Mouse (Mus musculus) ES-E14 (cell line): ENCODE results near the gene Gm11096. TPM values are rescaled to one million over a fixed set of nuclear protein-coding genes. Genes with fewer than 3 reads are reported as not detected.

Experiments used
- DNase-seq: peaks from one replicate; pipeline ENCODE4 v3.0.0-alpha.2; 2013; ENCODE audit warnings: low read depth, low spot score
- H3K27ac ChIP-seq: 2 replicates; pipeline ENCODE4 v1.5.1; 2012; ENCODE audit warnings: low read depth, mild to moderate bottlenecking, low read length, moderate library complexity, mixed read lengths; ENCODE audit not compliant: poor library complexity, insufficient read depth, severe bottlenecking
- H3K36me3 ChIP-seq: 2 replicates; pipeline ENCODE4 v1.6.1; 2012; ENCODE audit warnings: mild to moderate bottlenecking, low read length, moderate library complexity, mixed read lengths; ENCODE audit not compliant: control insufficient read depth, poor library complexity, insufficient read depth, severe bottlenecking
- H3K4me1 ChIP-seq, 2 experiments: fragments of 150-350 bp in 1 of 2; sonication (generic) in 1 of 2; 2 replicates each; pipeline ENCODE4 v1.6.1; 2012; ENCODE audit warnings: low read length in 2 of 2, mild to moderate bottlenecking in 1 of 2, mixed read lengths in 1 of 2; ENCODE audit not compliant: control insufficient read depth in 2 of 2, insufficient read depth in 2 of 2, poor library complexity in 1 of 2
- H3K4me3 ChIP-seq, 2 experiments: fragments of 150-350 bp in 1 of 2; sonication (generic) in 1 of 2; 2 replicates each; pipeline ENCODE4 v1.5.1; 2012; ENCODE audit warnings: low read length in 2 of 2, low read depth in 1 of 2, mild to moderate bottlenecking in 1 of 2, mixed read lengths in 1 of 2; ENCODE audit not compliant: insufficient read depth in 1 of 2, poor library complexity in 1 of 2, severe bottlenecking in 1 of 2
- H3K9ac ChIP-seq: 2 replicates; pipeline ENCODE4 v1.6.1; 2012; ENCODE audit warnings: low read depth, mild to moderate bottlenecking, low read length, mixed read lengths; ENCODE audit not compliant: poor library complexity, insufficient read depth, severe bottlenecking
- H3K9me3 ChIP-seq: fragments of 150-350 bp; sonication (generic); 2 replicates; pipeline ENCODE4 v1.6.1; 2012; ENCODE audit warnings: low read depth, mild to moderate bottlenecking, low read length; ENCODE audit not compliant: control insufficient read depth, insufficient read depth
- CHD2 ChIP-seq: IDR thresholded peaks from 2 replicates; pipeline ENCODE4 v1.6.1; 2014; ENCODE audit warnings: mild to moderate bottlenecking, low read depth, low read length, inconsistent platforms
- HCFC1 ChIP-seq: IDR thresholded peaks from 2 replicates; pipeline ENCODE4 v1.6.1; 2012; ENCODE audit warnings: low read length, inconsistent platforms, borderline replicate concordance; ENCODE audit not compliant: insufficient read depth
- MAFK ChIP-seq: IDR thresholded peaks from 2 replicates; pipeline ENCODE4 v1.6.1; 2014; ENCODE audit warnings: mild to moderate bottlenecking, low read depth, low read length, inconsistent platforms; ENCODE audit not compliant: insufficient read depth
- ZC3H11A ChIP-seq: IDR thresholded peaks from 2 replicates; pipeline ENCODE4 v1.6.1; 2012; ENCODE audit warnings: low read depth, mild to moderate bottlenecking, inconsistent platforms, low read length, borderline replicate concordance
- ZNF384 ChIP-seq: IDR thresholded peaks from 2 replicates; pipeline ENCODE4 v1.6.1; 2012; ENCODE audit warnings: low read depth, low read length, inconsistent platforms
- in situ Hi-C, 2 experiments: fragments of 600-800 bp; cut with MboI; formaldehyde crosslinking; loops; one replicate each; pipeline ENCODE4 v1.15.1; 2025; ENCODE audit warnings: low sequenced_read_pairs in 2 of 2, inconsistent platforms in 1 of 2; ENCODE audit not compliant: unreplicated experiment in 2 of 2
- total RNA-seq: library from RNA; depleted of rRNA; stranded (reverse); fragments of 300-350 nt; gene quantifications from 2 replicates; pipeline ENCODE4 v1.2.3, GENCODE M21; 2012

The Gm11096 gene
- total RNA-seq, 1 experiment: not detected

DNA sequence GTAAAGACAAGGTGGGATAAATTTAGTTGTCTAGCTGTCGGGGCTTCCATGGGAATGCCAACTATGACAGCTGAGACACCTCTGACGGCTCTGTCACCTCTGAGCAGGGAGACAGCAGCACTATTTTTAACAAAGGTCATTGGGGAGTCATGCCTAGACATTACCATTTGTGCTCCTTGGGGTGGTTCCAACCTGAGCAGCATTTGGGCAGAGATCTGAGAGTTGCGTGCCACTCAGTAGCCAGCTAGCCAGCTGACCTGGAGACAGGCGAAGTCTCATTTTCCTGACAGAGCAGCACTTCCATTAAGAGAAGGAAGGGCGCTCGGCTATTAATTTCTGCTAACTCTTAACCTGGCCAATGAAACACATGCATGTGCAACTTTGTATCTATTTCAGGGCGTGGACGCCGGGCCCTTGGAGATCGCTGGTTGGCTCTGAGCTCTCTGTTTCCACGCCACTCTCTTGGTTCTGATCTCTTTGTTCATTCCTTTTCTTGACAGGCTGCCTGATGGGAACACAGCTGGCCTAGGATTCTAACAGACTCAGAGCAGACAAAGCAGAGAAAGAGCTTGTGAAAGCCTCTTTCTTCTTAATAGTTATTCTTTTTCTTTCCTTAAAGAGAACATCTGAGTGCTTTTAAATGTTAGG is 40.4 kb downstream of the Gm11096 start:
- in situ Hi-C loops: no loop called here
- no peaks in the 10 kb centered on the region for H3K36me3 ChIP-seq
- no peak overlapping the region for H3K9ac ChIP-seq
- H3K27ac ChIP-seq: no peak overlapping the region
- no peak for TF ChIP-seq HCFC1
- no peak for TF ChIP-seq CHD2
- no peak for TF ChIP-seq ZC3H11A
- no peak for TF ChIP-seq ZNF384
- TF ChIP-seq MAFK: no peak
- DNase-seq: no peak
- no peak overlapping the region for H3K4me3 ChIP-seq
- H3K4me1 ChIP-seq: no peaks in the 10 kb centered on the region
- H3K9me3 ChIP-seq: no peaks in the 10 kb centered on the region

DNA sequence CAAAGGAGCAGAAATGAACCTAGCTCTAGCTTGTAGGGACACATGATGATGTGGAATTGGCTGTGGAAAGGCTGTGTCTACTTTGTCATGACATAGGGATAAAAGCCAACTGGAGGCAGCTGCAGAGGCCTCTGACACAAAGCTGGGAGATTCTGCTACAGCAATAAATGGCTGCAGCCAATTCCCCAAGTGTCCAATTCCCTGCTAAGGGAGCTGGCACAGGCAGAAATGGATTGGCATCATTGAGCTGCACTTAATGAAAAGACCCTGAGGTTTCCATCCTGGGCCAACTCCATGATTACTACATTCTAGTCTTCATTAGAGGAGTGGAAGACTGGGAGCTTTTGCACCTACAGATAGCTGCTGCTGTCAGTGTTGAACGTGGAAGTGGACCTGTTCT is 44.8 kb downstream of the Gm11096 start:
- Histone ChIP-seq H3K4me3 (no peak overlapping the region), H3K4me1 (no peaks in the 10 kb centered on the region), H3K27ac (no peak overlapping the region), H3K9me3 (no peaks in the 10 kb centered on the region), H3K36me3 (no peaks in the 10 kb centered on the region), H3K9ac (no peak overlapping the region)
- no peak for TF ChIP-seq CHD2
- DNase-seq: no peak
- in situ Hi-C loops: no loop called here
